Comparison of ENCODE assay signal across 8 mouse cellular contexts in the genomic region with DNA sequence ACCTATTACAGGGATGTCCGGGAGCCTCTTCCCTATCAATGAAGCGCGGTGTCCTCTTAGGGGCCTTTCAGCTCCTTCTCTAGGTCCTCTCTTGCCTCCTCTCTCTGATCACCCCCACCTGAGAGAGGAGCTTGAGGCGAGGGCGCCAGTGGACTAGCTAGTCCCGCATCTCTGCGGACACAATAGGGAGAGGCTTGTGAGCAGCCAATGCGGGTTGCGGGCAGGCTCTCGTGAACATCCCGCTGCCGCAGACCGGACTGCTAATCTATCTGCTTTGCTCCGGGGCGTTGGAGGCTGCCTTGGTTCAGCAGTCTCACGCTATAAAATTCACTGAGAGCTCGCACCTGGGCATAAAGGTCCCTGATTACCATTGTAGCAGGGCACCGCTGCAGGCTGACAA.
DNase-seq lines count a peak whose midpoint lies in the region; ATAC-seq and TF ChIP-seq lines count a peak whose summit lies in the region.

No protein-coding gene starts in this region.

- peak overlapping the region; percentile 40 for H3K4me3 ChIP-seq in heart, postnatal 0 days (ENCODE audit: low read depth, low read length)
- peak overlapping the region; percentile 59 for H3K4me3 ChIP-seq in forebrain, embryonic 14.5 days (ENCODE audit: low read depth, low read length)

- no peaks in the 10 kb centered on the region for H3K36me3 ChIP-seq in heart, postnatal 0 days (replicated peaks; ENCODE audit: control insufficient read depth, insufficient read depth, low read length)
- no peaks in the 10 kb centered on the region for H3K36me3 ChIP-seq in forebrain, embryonic 14.5 days (ENCODE audit: control insufficient read depth, insufficient read depth, low read length)

- no peak for TF ChIP-seq POLR2A in brain, embryonic 14.5 days (IDR thresholded peaks at IDR 0.05; ENCODE audit: borderline replicate concordance, extremely low read depth, insufficient read depth, insufficient read length, poor library complexity, severe bottlenecking)

- H3K9ac ChIP-seq in heart, postnatal 0 days (replicated peaks; ENCODE audit: low read depth, low read length): no peak overlapping the region
- peak overlapping the region; percentile 78 for H3K9ac ChIP-seq in forebrain, embryonic 14.5 days (ENCODE audit: low read length)

- WGBS in heart, postnatal 0 days: under 1% methylated on average over 18 of the region's 18 CpGs
- WGBS in forebrain, embryonic 14.5 days: 0% methylated on average over 18 of the region's 18 CpGs

- no peaks in the 10 kb centered on the region for H3K9me3 ChIP-seq in heart, postnatal 0 days (replicated peaks; ENCODE audit: control insufficient read depth, low read length)
- no peaks in the 10 kb centered on the region for H3K9me3 ChIP-seq in forebrain, embryonic 14.5 days (replicated peaks; ENCODE audit: control insufficient read depth, low read length)

- no peak for ATAC-seq in heart, postnatal 0 days (ENCODE audit: insufficient read depth, low read depth)
- peak; percentile 38 for ATAC-seq in forebrain, embryonic 14.5 days
- no peak for ATAC-seq in megakaryocyte-erythroid progenitor cell, adult 5-6 weeks (replicated peaks; ENCODE audit: low FRiP score, low TSS enrichment, poor library complexity, severe bottlenecking)

- no peak for TF ChIP-seq CTCF in heart, postnatal 0 days (IDR thresholded peaks at IDR 0.05; ENCODE audit: low read depth)
- no peak for TF ChIP-seq CTCF in brain, embryonic 14.5 days (IDR thresholded peaks at IDR 0.05; ENCODE audit: borderline replicate concordance, extremely low read depth, insufficient read depth, insufficient read length)

- H3K27me3 ChIP-seq in heart, postnatal 0 days (ENCODE audit: control insufficient read depth, insufficient read depth, low read length): peaks cover 16% of the 10 kb centered on the region
- no peaks in the 10 kb centered on the region for H3K27me3 ChIP-seq in forebrain, embryonic 14.5 days (replicated peaks; ENCODE audit: control insufficient read depth, insufficient read depth, low read length)

- no peak overlapping the region for H3K27ac ChIP-seq in heart, postnatal 0 days (ENCODE audit: low read depth)
- H3K27ac ChIP-seq in forebrain, embryonic 14.5 days (ENCODE audit: low read depth, low read length): peak overlapping the region; percentile 75

- TF ChIP-seq EP300 in heart, postnatal 0 days (IDR thresholded peaks at IDR 0.05; ENCODE audit: low read depth): no peak

- DNase-seq in heart, postnatal 0 days (ENCODE audit: low spot score): no peak
- no peak for DNase-seq in heart, adult 8-10 months (ENCODE audit: low spot score)
- peak; percentile 80 for DNase-seq in brain, embryonic 14.5 days (ENCODE audit: low read depth)
- DNase-seq in forebrain, embryonic 14.5 days (ENCODE audit: low spot score): peak; percentile 66
- DNase-seq in left cerebral cortex, postnatal 36 days (ENCODE audit: low spot score in 2 of 2): peak; percentile 19 to 43
- DNase-seq in right cerebral cortex, adult 2 months (ENCODE audit: low spot score in 2 of 2): peak; percentile 12 to 36
- no peak for DNase-seq in adipocyte (ENCODE audit: low spot score)

- peak overlapping the region; percentile 61 for H3K4me2 ChIP-seq in heart, postnatal 0 days (ENCODE audit: low read depth, low read length)
- H3K4me2 ChIP-seq in forebrain, embryonic 14.5 days (ENCODE audit: low read length): peak overlapping the region; percentile 60

- intact Hi-C loops in left cerebral cortex, postnatal 36 days (cut with DNase I): no loop called here

- peaks cover 7% of the 10 kb centered on the region; the same call in 1 of the 2 replicates for H3K4me1 ChIP-seq in heart, postnatal 0 days (ENCODE audit: control insufficient read depth, insufficient read depth)
- no peaks in the 10 kb centered on the region; the same call in 1 of the 2 replicates for H3K4me1 ChIP-seq in forebrain, embryonic 14.5 days (ENCODE audit: control insufficient read depth, insufficient read depth, low read length)

Comparison
In these comparisons a context has a peak if more than half of its experiments do, and no peak if none do; other contexts are left out.
1. DNase-seq: peak in brain, embryonic 14.5 days (single experiment), forebrain, embryonic 14.5 days (single experiment), left cerebral cortex, postnatal 36 days (2 of 2) and right cerebral cortex, adult 2 months (2 of 2); none in heart, postnatal 0 days (single experiment), heart, adult 8-10 months (single experiment) and adipocyte (single experiment).